Mouse (Mus musculus) ES-E14 (cell line): ENCODE measurements around the gene Dip2b.

ENCODE experiments used
- MAFK ChIP-seq: IDR thresholded peaks from 2 replicates; pipeline ENCODE4 v1.6.1; 2014; ENCODE audit warnings: mild to moderate bottlenecking, low read depth, low read length, inconsistent platforms; ENCODE audit not compliant: insufficient read depth
- ZC3H11A ChIP-seq: IDR thresholded peaks from 2 replicates; pipeline ENCODE4 v1.6.1; 2012; ENCODE audit warnings: low read depth, mild to moderate bottlenecking, inconsistent platforms, low read length, borderline replicate concordance

DNA sequence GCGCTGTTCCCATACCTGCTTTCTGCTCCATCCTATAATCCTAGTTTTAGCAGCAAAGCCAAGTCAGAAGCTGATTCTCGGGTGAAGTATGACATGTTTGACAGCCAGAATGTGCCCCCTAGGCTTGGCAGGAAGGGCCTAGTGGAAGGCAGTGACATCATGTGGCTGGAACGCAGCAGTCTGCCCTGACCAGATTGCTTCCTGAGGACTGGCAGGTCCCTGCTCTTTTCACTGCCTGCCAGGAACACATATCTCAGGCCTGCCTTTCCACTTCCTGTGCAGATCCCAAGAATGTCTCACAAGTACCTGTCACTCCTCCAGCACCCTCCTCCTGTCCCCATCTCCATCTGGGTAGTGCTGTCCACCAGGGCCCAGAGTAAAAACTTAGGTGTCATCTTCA, 161.3 kb downstream of the Dip2b start:
- TF ChIP-seq ZC3H11A (no peak), MAFK (no peak)
